Mouse (Mus musculus) ZHBTc4 (cell line): ENCODE results near the gene Idh3a.

Source experiments
- DNase-seq: peaks from one replicate; pipeline ENCODE4 v3.0.0-alpha.2; 2011; ENCODE audit warnings: low read depth, low spot score

The Idh3a gene

GRCm38 (mm10) chr9:54647456-54647855 is 61.3 kb downstream of the Idh3a start:
- no peak for DNase-seq

- no peak for DNase-seq
These were observed 63.2 kb downstream of the Idh3a start for GRCm38 (mm10) chr9:54649360-54649759.

- DNase-seq = no peak
These were observed 66.6 kb downstream of the Idh3a start for GRCm38 (mm10) chr9:54652778-54653177.
